Mouse (Mus musculus): ENCODE results near the gene Gm9887. TPM values are rescaled to one million over a fixed set of nuclear protein-coding genes. Genes with fewer than 3 reads are reported as not detected.

Gm9887 gene
- 5.3 TPM for polyA plus RNA-seq (2017; shearing (Covaris generic))

GRCm38 (mm10) chr12:69371854-69372671 is at the start of gene Gm9887, which contains the start of gene Arf6:
Gene Gm9887 (minus strand): TSS chr12:69372458.
Gene Arf6 (plus strand): TSS chr12:69372150.

GRCm38 (mm10) chr12:69356546-69357299 is 15.5 kb downstream of the Gm9887 start, which contains the start of gene Nemf:
Gene Nemf (minus strand): TSS chr12:69357165.

Other genes starting within 250 kb of the Gm9887 start
- 2,126 TPM for gene Rps29, start 213.3 kb downstream of the Gm9887 start, polyA plus RNA-seq (2017; shearing (Covaris generic))
- gene Lrr1, start 203.6 kb downstream of the Gm9887 start, polyA plus RNA-seq (2017; shearing (Covaris generic)): 0.25 TPM
- gene Rpl36al, start 188.4 kb downstream of the Gm9887 start, polyA plus RNA-seq (2017; shearing (Covaris generic)): 313 TPM
- gene Mgat2, start 188.3 kb downstream of the Gm9887 start, polyA plus RNA-seq (2017; shearing (Covaris generic)): 45.8 TPM
- gene Gm49383, start 175.4 kb downstream of the Gm9887 start, polyA plus RNA-seq (2017; shearing (Covaris generic)): 5.0 TPM
- 3.9 TPM for gene Dnaaf2, start 174.0 kb downstream of the Gm9887 start, polyA plus RNA-seq (2017; shearing (Covaris generic))
- 3.0 TPM for gene Gm49384, start 168.2 kb downstream of the Gm9887 start, polyA plus RNA-seq (2017; shearing (Covaris generic))
- gene Pole2, start 144.3 kb downstream of the Gm9887 start, polyA plus RNA-seq (2017; shearing (Covaris generic)): 4.0 TPM
- 17.8 TPM for gene Klhdc1, start 131.3 kb downstream of the Gm9887 start, polyA plus RNA-seq (2017; shearing (Covaris generic))
- 25.7 TPM for gene Klhdc2, start 75.8 kb downstream of the Gm9887 start, polyA plus RNA-seq (2017; shearing (Covaris generic))
- 141 TPM for gene Nemf, start 15.3 kb downstream of the Gm9887 start, polyA plus RNA-seq (2017; shearing (Covaris generic))
- 365 TPM for gene Arf6, start 308 bp downstream of the Gm9887 start, polyA plus RNA-seq (2017; shearing (Covaris generic))
- 4.9 TPM for gene Vcpkmt, start 210.6 kb upstream of the Gm9887 start, polyA plus RNA-seq (2017; shearing (Covaris generic))